Mouse (Mus musculus): ENCODE results near the gene Trpv1. TPM values are rescaled to one million over a fixed set of nuclear protein-coding genes. Genes with fewer than 3 reads are reported as not detected.

The Trpv1 gene
- polyA plus RNA-seq, 1 experiment from 2014 or later, result 0.86 TPM

GRCm38 (mm10) chr11:73289621-73290020 is 55.5 kb downstream of the Trpv1 start:
- H3K27ac ChIP-seq, result no peak overlapping the region
- no peak overlapping the region for H3K4me3 ChIP-seq
- H3K9ac ChIP-seq, result no peak overlapping the region
- H3K36me3 ChIP-seq, result no peaks in the 10 kb centered on the region
- no peak overlapping the region for H3K4me2 ChIP-seq
- H3K27me3 ChIP-seq, result no peaks in the 10 kb centered on the region
- no peaks in the 10 kb centered on the region for H3K9me3 ChIP-seq
- ATAC-seq (ENCODE audit: low FRiP score), result no peak
- no peaks in the 10 kb centered on the region for H3K4me1 ChIP-seq (replicated peaks)
- WGBS, result 96% methylated on average over 1 of the region's 1 CpGs

GRCm38 (mm10) chr11:73303123-73303522 is 69.0 kb downstream of the Trpv1 start:
- Histone ChIP-seq H3K9me3 (no peaks in the 10 kb centered on the region), H3K4me1 (replicated peaks) (no peaks in the 10 kb centered on the region), H3K9ac (no peak overlapping the region), H3K27ac (no peak overlapping the region), H3K4me3 (no peak overlapping the region), H3K36me3 (no peaks in the 10 kb centered on the region), H3K27me3 (no peaks in the 10 kb centered on the region), H3K4me2 (no peak overlapping the region)
- 25% methylated on average over 2 of the region's 2 CpGs for WGBS
- no peak for ATAC-seq (ENCODE audit: low FRiP score)

Other genes with a start within 250 kb of the Trpv1 start
- gene P2rx1, start 235.2 kb upstream of the Trpv1 start, polyA plus RNA-seq (2015; fragmentation: Nextera tagmentation; extraction: Ambion mirVana), result 0.65 TPM in 2 replicates
- 21.5 and 23.1 TPM in 2 replicates for gene Camkk1, start 215.3 kb upstream of the Trpv1 start, polyA plus RNA-seq (2015; fragmentation: Nextera tagmentation; extraction: Ambion mirVana)
- 12.5 and 13.1 TPM in 2 replicates for gene Ncbp3, start 186.5 kb upstream of the Trpv1 start, polyA plus RNA-seq (2015; fragmentation: Nextera tagmentation; extraction: Ambion mirVana)
- gene Itgae, start 143.7 kb upstream of the Trpv1 start, polyA plus RNA-seq (2015; fragmentation: Nextera tagmentation; extraction: Ambion mirVana), result 0.13 and 0.27 TPM in 2 replicates
- gene Haspin, start 96.0 kb upstream of the Trpv1 start, polyA plus RNA-seq (2015; fragmentation: Nextera tagmentation; extraction: Ambion mirVana), result 3.7 and 3.8 TPM in 2 replicates
- 0.28 and 0.42 TPM in 2 replicates for gene P2rx5, start 73.9 kb upstream of the Trpv1 start, polyA plus RNA-seq (2015; fragmentation: Nextera tagmentation; extraction: Ambion mirVana)
- gene Emc6, start 57.3 kb upstream of the Trpv1 start, polyA plus RNA-seq (2015; fragmentation: Nextera tagmentation; extraction: Ambion mirVana), result 120 and 136 TPM in 2 replicates
- gene Tax1bp3, start 57.2 kb upstream of the Trpv1 start, polyA plus RNA-seq (2015; fragmentation: Nextera tagmentation; extraction: Ambion mirVana), result 180 and 185 TPM in 2 replicates
- gene Ctns, start 35.2 kb upstream of the Trpv1 start, polyA plus RNA-seq (2015; fragmentation: Nextera tagmentation; extraction: Ambion mirVana), result 21.5 and 22.8 TPM in 2 replicates
- gene Shpk, start 34.8 kb upstream of the Trpv1 start, polyA plus RNA-seq (2015; fragmentation: Nextera tagmentation; extraction: Ambion mirVana), result 2.0 and 2.3 TPM in 2 replicates
- 0.06 and 0.18 TPM in 2 replicates for gene Trpv3, start 33.1 kb downstream of the Trpv1 start, polyA plus RNA-seq (2015; fragmentation: Nextera tagmentation; extraction: Ambion mirVana)
- 0.84 and 2.4 TPM in 2 replicates for gene Aspa, start 95.3 kb downstream of the Trpv1 start, polyA plus RNA-seq (2015; fragmentation: Nextera tagmentation; extraction: Ambion mirVana)
- gene Gm49340, start 95.4 kb downstream of the Trpv1 start, polyA plus RNA-seq (2015; fragmentation: Nextera tagmentation; extraction: Ambion mirVana), result not detected in 2 replicates
- not detected in 2 replicates for gene Spata22, start 95.4 kb downstream of the Trpv1 start, polyA plus RNA-seq (2015; fragmentation: Nextera tagmentation; extraction: Ambion mirVana)
- gene Olfr20, start 116.5 kb downstream of the Trpv1 start, polyA plus RNA-seq (2015; fragmentation: Nextera tagmentation; extraction: Ambion mirVana), result not detected in 2 replicates
- not detected in 2 replicates for gene Olfr376, start 137.0 kb downstream of the Trpv1 start, polyA plus RNA-seq (2015; fragmentation: Nextera tagmentation; extraction: Ambion mirVana)
- gene Olfr1, start 165.3 kb downstream of the Trpv1 start, polyA plus RNA-seq (2015; fragmentation: Nextera tagmentation; extraction: Ambion mirVana), result not detected in 2 replicates
- not detected in 2 replicates for gene Olfr378, start 194.2 kb downstream of the Trpv1 start, polyA plus RNA-seq (2015; fragmentation: Nextera tagmentation; extraction: Ambion mirVana)
- gene Olfr380, start 223.2 kb downstream of the Trpv1 start, polyA plus RNA-seq (2015; fragmentation: Nextera tagmentation; extraction: Ambion mirVana), result not detected in 2 replicates